Mouse (Mus musculus) G1E-ER4 (cell line): Measurements from ENCODE around the gene Kif5a. TPM values are rescaled to one million over a fixed set of nuclear protein-coding genes. Genes with fewer than 3 reads are reported as not detected.
A peak's percentile ranks its signal among the peaks of the same experiment; 100 is the strongest.

ENCODE experiments used
- GATA1 ChIP-seq: IDR thresholded peaks from one replicate; pipeline ENCODE4 v1.8.0; 2012; ENCODE audit warnings: low read length, inconsistent platforms
- polyA plus RNA-seq: library from polyadenylated mRNA; stranded (reverse); fragments of >175 nt; gene quantifications from 2 replicates; pipeline ENCODE4 v1.2.3, GENCODE M21; 2012

Kif5a gene
- polyA plus RNA-seq, 1 experiment, result 0.23 TPM

GRCm38 (mm10) chr10:127196392-127196791 lies 66.8 kb downstream of the Kif5a start:
- TF ChIP-seq GATA1, result no peak

- TF ChIP-seq GATA1, result no peak
These were observed 67.6 kb downstream of the Kif5a start, which contains the start of gene Dtx3 for GRCm38 (mm10) chr10:127195328-127196129. TSS of gene Dtx3 (minus strand) at chr10:127195728.

- TF ChIP-seq GATA1, result no peak
These were observed 68.5 kb downstream of the Kif5a start for GRCm38 (mm10) chr10:127194428-127195327.

GRCm38 (mm10) chr10:127193011-127193410 lies 70.1 kb downstream of the Kif5a start:
- no peak for TF ChIP-seq GATA1

- TF ChIP-seq GATA1, result peak; percentile 40
These were observed 71.7 kb downstream of the Kif5a start for GRCm38 (mm10) chr10:127191191-127192056.

- TF ChIP-seq GATA1, result no peak
These were observed 72.6 kb downstream of the Kif5a start for GRCm38 (mm10) chr10:127190398-127191190.

- TF ChIP-seq GATA1, result no peak
These were observed 73.3 kb downstream of the Kif5a start, which contains the start of gene Arhgef25 for GRCm38 (mm10) chr10:127189651-127190381. TSS of gene Arhgef25 (minus strand) at chr10:127190083.

GRCm38 (mm10) chr10:127189116-127189650 lies 74.0 kb downstream of the Kif5a start:
- TF ChIP-seq GATA1, result no peak

- TF ChIP-seq GATA1, result no peak
These were observed 74.6 kb downstream of the Kif5a start for GRCm38 (mm10) chr10:127188465-127189115.

GRCm38 (mm10) chr10:127188079-127188453 lies 75.1 kb downstream of the Kif5a start:
- no peak for TF ChIP-seq GATA1

- TF ChIP-seq GATA1, result no peak
These were observed 75.6 kb downstream of the Kif5a start for GRCm38 (mm10) chr10:127187371-127188078.

- no peak for TF ChIP-seq GATA1
These were observed 76.7 kb downstream of the Kif5a start for GRCm38 (mm10) chr10:127186451-127186850.

- no peak for TF ChIP-seq GATA1
These were observed 77.6 kb downstream of the Kif5a start for GRCm38 (mm10) chr10:127185506-127185905.
